Mouse (Mus musculus): Measurements from ENCODE around the gene Map3k21. TPM values are rescaled to one million over a fixed set of nuclear protein-coding genes. Genes with fewer than 3 reads are reported as not detected.

Gene Map3k21
- total RNA-seq, 1 experiment from 2014 or later: not detected

GRCm38 (mm10) chr8:125911229-125911580, 955 bp downstream of the Map3k21 start:
- ATAC-seq (replicated peaks; ENCODE audit: low read depth, poor library complexity, severe bottlenecking): no peak

DNA sequence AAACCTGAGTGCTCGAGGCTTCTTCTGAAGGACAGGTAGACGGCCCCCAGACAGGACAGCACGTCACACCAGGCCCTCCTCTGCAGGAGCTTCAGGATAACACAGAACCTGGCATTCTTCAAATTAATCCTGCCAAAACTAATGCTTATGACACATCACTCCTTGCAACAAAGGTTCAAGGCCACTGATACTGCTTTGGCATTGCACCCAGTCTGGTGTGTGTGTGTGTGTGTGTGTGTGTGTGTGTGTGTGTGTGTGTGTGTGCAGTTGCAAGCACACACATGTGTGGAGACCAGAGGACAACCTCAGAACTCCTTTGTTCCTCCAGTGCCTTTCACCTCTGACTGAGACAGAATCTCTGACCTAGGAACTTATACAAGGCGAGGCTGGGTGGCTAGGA, 3.0 kb downstream of the Map3k21 start:
- ATAC-seq (replicated peaks; ENCODE audit: low read depth, poor library complexity, severe bottlenecking): no peak

- no peak for ATAC-seq (replicated peaks; ENCODE audit: low read depth, poor library complexity, severe bottlenecking)
Observed at GRCm38 (mm10) chr8:125914386-125914785, 4.1 kb downstream of the Map3k21 start.

DNA sequence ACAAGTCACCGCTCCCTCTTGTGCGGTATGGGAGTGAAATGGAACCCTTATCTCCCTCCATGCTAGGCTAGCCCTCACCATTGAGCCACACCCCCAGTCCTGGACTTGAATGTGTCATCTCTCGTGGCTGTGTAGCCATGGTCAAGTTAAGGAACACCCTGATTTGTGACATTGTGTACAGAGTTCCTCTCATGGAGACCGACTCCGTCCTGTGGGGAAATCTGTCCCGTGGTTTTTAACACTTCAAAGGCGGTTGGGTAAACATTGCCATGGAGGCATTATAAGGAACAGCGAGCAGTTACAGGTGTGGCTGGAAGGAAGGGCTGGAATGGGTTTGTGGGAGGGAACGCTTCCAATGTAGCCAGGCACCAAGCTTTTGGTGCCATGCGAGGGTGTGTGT, 6.8 kb downstream of the Map3k21 start:
- no peak for ATAC-seq (replicated peaks; ENCODE audit: low read depth, poor library complexity, severe bottlenecking)

- no peak for ATAC-seq (replicated peaks; ENCODE audit: low read depth, poor library complexity, severe bottlenecking)
Observed at GRCm38 (mm10) chr8:125918719-125919118, 8.5 kb downstream of the Map3k21 start.

- no peak for ATAC-seq (replicated peaks; ENCODE audit: low read depth, poor library complexity, severe bottlenecking)
Observed at GRCm38 (mm10) chr8:125919560-125919959, 9.3 kb downstream of the Map3k21 start.

GRCm38 (mm10) chr8:125920281-125920680, 10.0 kb downstream of the Map3k21 start:
- no peak for ATAC-seq (replicated peaks; ENCODE audit: low read depth, poor library complexity, severe bottlenecking)

DNA sequence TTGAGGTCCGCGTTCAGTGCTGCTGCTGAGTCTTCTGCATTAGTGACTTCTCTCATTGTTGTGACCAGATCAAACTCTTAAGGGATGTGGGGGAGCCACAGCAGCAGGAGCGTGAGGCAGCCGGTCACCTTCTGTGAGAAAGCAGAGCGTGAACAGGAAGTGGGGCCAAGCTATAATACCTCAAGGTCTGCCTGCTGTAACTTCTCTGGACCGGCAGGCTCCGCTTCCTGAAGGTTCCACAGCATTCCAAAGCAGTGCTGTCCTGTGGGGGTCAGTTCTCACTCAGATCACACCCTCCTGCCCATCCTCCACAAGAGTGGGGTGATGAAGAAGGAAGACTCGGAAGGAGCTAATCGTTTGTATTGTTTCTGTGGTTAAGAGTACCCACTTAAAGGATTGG, 10.5 kb downstream of the Map3k21 start:
- no peak for ATAC-seq (replicated peaks; ENCODE audit: low read depth, poor library complexity, severe bottlenecking)

DNA sequence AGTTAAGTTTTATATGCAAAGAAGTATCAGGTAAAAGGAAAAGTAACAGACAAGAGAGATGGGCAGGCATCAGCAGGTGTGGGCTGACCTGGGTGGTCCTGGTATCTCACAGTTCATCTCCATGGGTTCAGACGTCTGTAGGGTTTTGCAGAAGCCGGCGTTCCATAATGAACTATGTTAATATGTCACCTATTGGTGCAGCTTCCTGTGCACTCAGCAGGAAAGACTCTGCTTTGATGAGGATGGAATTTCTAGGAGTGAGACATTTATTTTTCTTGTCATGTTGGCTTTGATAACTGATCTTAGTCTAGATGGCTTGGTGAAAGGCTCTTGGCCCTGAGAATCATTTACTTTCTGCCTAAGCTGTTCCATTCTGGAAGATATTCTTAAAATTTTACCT, 12.1 kb downstream of the Map3k21 start:
- ATAC-seq (replicated peaks; ENCODE audit: low read depth, poor library complexity, severe bottlenecking): no peak

GRCm38 (mm10) chr8:125926636-125927035, 16.4 kb downstream of the Map3k21 start:
- no peak for ATAC-seq (replicated peaks; ENCODE audit: low read depth, poor library complexity, severe bottlenecking)

- ATAC-seq (replicated peaks; ENCODE audit: low read depth, poor library complexity, severe bottlenecking): no peak
Observed at GRCm38 (mm10) chr8:125930276-125931046, 20.2 kb downstream of the Map3k21 start.

GRCm38 (mm10) chr8:125931822-125932221, 21.6 kb downstream of the Map3k21 start:
- no peak for ATAC-seq (replicated peaks; ENCODE audit: low read depth, poor library complexity, severe bottlenecking)

- peak; percentile 81; the same call in 1 of the 2 replicates for ATAC-seq (replicated peaks; ENCODE audit: low read depth, poor library complexity, severe bottlenecking)
Observed at GRCm38 (mm10) chr8:125935649-125936048, 25.4 kb downstream of the Map3k21 start.

DNA sequence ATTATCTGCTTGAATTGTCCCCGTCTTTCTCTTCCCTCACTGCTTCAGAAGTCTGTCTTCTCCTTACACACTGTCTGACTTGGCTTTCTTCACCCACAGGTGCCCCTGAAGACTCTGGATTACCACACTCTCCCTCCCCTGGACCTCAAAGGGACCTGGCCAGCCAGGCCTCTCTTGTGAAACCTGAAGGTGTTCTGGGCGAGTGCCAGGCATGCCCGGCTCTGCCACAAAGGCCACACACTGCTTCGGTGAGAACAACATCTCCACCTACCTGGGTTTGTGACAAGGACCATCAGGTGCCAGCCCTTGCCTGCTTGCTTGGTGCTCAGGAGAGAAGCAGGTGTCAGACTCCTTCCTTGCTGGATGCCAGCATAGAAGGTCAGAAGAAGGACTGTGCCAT, 34.3 kb downstream of the Map3k21 start:
- ATAC-seq (replicated peaks; ENCODE audit: low read depth, poor library complexity, severe bottlenecking): no peak

GRCm38 (mm10) chr8:125948696-125949308, 38.6 kb downstream of the Map3k21 start:
- no peak for ATAC-seq (replicated peaks; ENCODE audit: low read depth, poor library complexity, severe bottlenecking)

DNA sequence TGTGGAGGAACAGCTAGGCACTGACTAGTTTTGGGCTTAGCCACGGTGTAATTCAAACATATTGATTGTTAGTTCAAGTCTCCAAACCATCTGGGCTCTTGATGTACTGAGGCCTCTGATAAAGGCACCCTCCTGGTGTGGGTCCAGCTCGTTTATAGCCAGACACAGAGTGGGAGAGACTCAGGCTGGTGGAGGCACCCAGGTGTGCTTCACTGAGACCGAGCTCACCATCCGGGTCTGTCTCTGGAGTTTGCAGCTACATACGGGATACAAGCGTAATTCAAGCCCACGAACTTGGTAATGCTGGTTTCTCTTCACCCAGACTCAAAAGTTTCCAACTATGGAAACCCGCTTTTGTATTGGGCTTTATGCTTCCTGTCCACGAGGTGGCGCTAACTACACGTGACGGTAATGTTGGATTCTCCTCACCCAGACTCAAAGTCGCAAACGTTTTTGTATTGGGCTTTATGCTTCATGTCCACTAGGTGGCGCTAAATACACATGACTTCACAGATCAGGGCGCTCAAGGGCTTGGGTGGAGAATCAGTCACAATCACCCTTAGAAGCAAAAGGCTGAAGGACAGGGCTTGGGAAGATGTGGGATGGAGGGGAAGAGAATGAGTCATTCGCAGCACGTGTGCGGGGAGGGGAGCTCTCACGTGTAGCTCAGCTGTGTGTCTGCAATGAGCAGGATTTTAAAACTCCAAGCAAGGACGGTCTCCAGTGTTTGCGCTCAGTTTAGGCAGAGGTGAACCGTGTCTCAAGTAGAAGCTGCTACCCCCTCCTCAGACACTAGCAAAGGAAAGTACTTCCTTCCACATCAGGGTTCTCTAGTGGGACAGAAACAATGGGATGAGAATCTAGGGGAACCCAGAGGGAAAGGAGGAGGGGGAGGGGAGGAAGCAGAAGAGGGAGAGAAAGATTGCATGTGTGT, 40.0 kb downstream of the Map3k21 start:
- ATAC-seq (replicated peaks; ENCODE audit: low read depth, poor library complexity, severe bottlenecking): peak; percentile 99

GRCm38 (mm10) chr8:125955671-125956070, 45.4 kb downstream of the Map3k21 start:
- ATAC-seq (replicated peaks; ENCODE audit: low read depth, poor library complexity, severe bottlenecking): peak; percentile 58; the same call in 1 of the 2 replicates

GRCm38 (mm10) chr8:125956796-125957195, 46.5 kb downstream of the Map3k21 start:
- ATAC-seq (replicated peaks; ENCODE audit: low read depth, poor library complexity, severe bottlenecking): no peak

- ATAC-seq (replicated peaks; ENCODE audit: low read depth, poor library complexity, severe bottlenecking): no peak
Observed at GRCm38 (mm10) chr8:125957226-125957993, 47.2 kb downstream of the Map3k21 start.

DNA sequence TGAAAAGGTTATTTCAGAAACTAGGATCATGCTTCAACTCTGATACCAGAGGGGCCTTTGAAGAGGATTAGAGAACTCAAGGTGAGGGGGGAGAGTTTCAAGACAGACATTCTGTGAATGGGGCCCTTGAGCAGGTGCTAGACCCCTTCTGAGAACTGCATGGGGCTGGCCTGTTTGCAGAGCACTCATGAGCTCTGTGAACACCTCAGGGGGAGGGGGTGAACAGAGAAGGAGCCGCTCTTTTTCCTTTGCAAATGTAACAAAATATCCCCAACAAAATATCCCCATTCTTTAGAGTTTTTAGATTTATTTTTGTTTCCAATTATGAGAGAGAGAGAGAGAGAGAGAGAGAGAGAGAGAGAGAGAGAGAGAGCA, 47.7 kb downstream of the Map3k21 start:
- ATAC-seq (replicated peaks; ENCODE audit: low read depth, poor library complexity, severe bottlenecking): no peak

All from common myeloid progenitor, adult 5-6 weeks (primary cell).